Mouse (Mus musculus) testis, adult 2 months (tissue): ENCODE data around the gene Astl. TPM values are rescaled to one million over a fixed set of nuclear protein-coding genes. Genes with fewer than 3 reads are reported as not detected.

Experiments used
- H3K27ac ChIP-seq: fragments of 200-500 bp; 2 replicates; pipeline ENCODE4 v1.5.1; 2012; ENCODE audit warnings: low read depth, low read length; ENCODE audit not compliant: control insufficient read depth, insufficient read depth
- H3K27me3 ChIP-seq: fragments of 200-500 bp; 2 replicates; pipeline ENCODE4 v1.6.1; 2012; ENCODE audit warnings: mild to moderate bottlenecking, low read length, moderate library complexity; ENCODE audit not compliant: control insufficient read depth, insufficient read depth
- H3K36me3 ChIP-seq: fragments of 200-500 bp; 2 replicates; pipeline ENCODE4 v1.6.1; 2012; ENCODE audit warnings: mild to moderate bottlenecking, low read length; ENCODE audit not compliant: control insufficient read depth, insufficient read depth
- H3K4me1 ChIP-seq: fragments of 200-500 bp; 2 replicates; pipeline ENCODE4 v1.6.1; 2012; ENCODE audit warnings: low read length; ENCODE audit not compliant: control insufficient read depth, insufficient read depth
- H3K4me3 ChIP-seq: fragments of 200-500 bp; 2 replicates; pipeline ENCODE4 v1.5.1; 2012; ENCODE audit warnings: low read depth, mild to moderate bottlenecking, low read length, moderate library complexity, mixed read lengths; ENCODE audit not compliant: control insufficient read depth
- CTCF ChIP-seq: fragments of 200-500 bp; IDR thresholded peaks from 2 replicates; pipeline ENCODE4 v1.5.1; 2012; ENCODE audit warnings: low read depth, mild to moderate bottlenecking, inconsistent platforms, low read length, moderate library complexity; ENCODE audit not compliant: control insufficient read depth, insufficient read depth, insufficient replicate concordance
- POLR2A ChIP-seq: fragments of 200-500 bp; IDR thresholded peaks from 2 replicates; pipeline ENCODE4 v1.6.1; 2012; ENCODE audit warnings: low read depth, mild to moderate bottlenecking, inconsistent platforms, low read length, moderate library complexity; ENCODE audit not compliant: control insufficient read depth
- polyA plus RNA-seq: library from polyadenylated mRNA; depleted of rRNA; stranded (reverse); fragments of >200 nt; gene quantifications from 2 replicates; pipeline ENCODE4 v1.2.3, GENCODE M21; 2012; rRNA removed

Astl gene
- polyA plus RNA-seq, 1 experiment, result not detected

GRCm38 (mm10) chr2:127390352-127390751 is 51.9 kb downstream of the Astl start:
- H3K27me3 ChIP-seq, result no peaks in the 10 kb centered on the region
- no peak overlapping the region for H3K27ac ChIP-seq
- no peaks in the 10 kb centered on the region for H3K4me1 ChIP-seq
- no peak for TF ChIP-seq CTCF
- no peak for TF ChIP-seq POLR2A
- H3K36me3 ChIP-seq, result no peaks in the 10 kb centered on the region
- H3K4me3 ChIP-seq, result no peak overlapping the region

- Histone ChIP-seq H3K27me3 (no peaks in the 10 kb centered on the region), H3K27ac (no peak overlapping the region), H3K4me1 (no peaks in the 10 kb centered on the region), H3K4me3 (no peak overlapping the region), H3K36me3 (no peaks in the 10 kb centered on the region)
- no peak for TF ChIP-seq POLR2A
- no peak for TF ChIP-seq CTCF
These were observed 52.4 kb downstream of the Astl start for GRCm38 (mm10) chr2:127390846-127391245.

GRCm38 (mm10) chr2:127391323-127391722 is 52.9 kb downstream of the Astl start:
- Histone ChIP-seq H3K36me3 (no peaks in the 10 kb centered on the region), H3K4me1 (no peaks in the 10 kb centered on the region), H3K27me3 (no peaks in the 10 kb centered on the region), H3K4me3 (no peak overlapping the region), H3K27ac (no peak overlapping the region)
- no peak for TF ChIP-seq POLR2A
- no peak for TF ChIP-seq CTCF

GRCm38 (mm10) chr2:127394606-127395161 is 56.2 kb downstream of the Astl start:
- TF ChIP-seq POLR2A, result no peak
- Histone ChIP-seq H3K27ac (no peak overlapping the region), H3K4me1 (no peaks in the 10 kb centered on the region), H3K27me3 (no peaks in the 10 kb centered on the region), H3K4me3 (no peak overlapping the region), H3K36me3 (no peaks in the 10 kb centered on the region)

GRCm38 (mm10) chr2:127398738-127399137 is 60.3 kb downstream of the Astl start:
- TF ChIP-seq CTCF (no peak), POLR2A (no peak)
- no peaks in the 10 kb centered on the region for H3K4me1 ChIP-seq
- no peaks in the 10 kb centered on the region for H3K36me3 ChIP-seq

More at GRCm38 (mm10) chr2:127398738-127399137, 60.3 kb downstream of the Astl start:
- Histone ChIP-seq H3K27me3 (no peaks in the 10 kb centered on the region), H3K27ac (no peak overlapping the region), H3K4me3 (no peak overlapping the region)

Other genes starting within 250 kb of the Astl start
- 6.0 and 6.1 TPM in 2 replicates for gene Ncaph, start 204.7 kb upstream of the Astl start, polyA plus RNA-seq
- 42.2 and 44.2 TPM in 2 replicates for gene Itpripl1, start 195.2 kb upstream of the Astl start, polyA plus RNA-seq
- gene 1810024B03Rik, start 130.4 kb upstream of the Astl start, polyA plus RNA-seq, result 6.4 and 8.1 TPM in 2 replicates
- gene Snrnp200, start 130.3 kb upstream of the Astl start, polyA plus RNA-seq, result 45.6 and 45.7 TPM in 2 replicates
- 24.7 and 28.7 TPM in 2 replicates for gene Ciao1, start 90.8 kb upstream of the Astl start, polyA plus RNA-seq
- 54.2 and 64.2 TPM in 2 replicates for gene Tmem127, start 90.7 kb upstream of the Astl start, polyA plus RNA-seq
- 14.1 and 18.3 TPM in 2 replicates for gene Stard7, start 68.4 kb upstream of the Astl start, polyA plus RNA-seq
- gene Dusp2, start 2.5 kb upstream of the Astl start, polyA plus RNA-seq, result 6.7 and 9.6 TPM in 2 replicates
- gene Adra2b, start 24.6 kb downstream of the Astl start, polyA plus RNA-seq, result 0.16 and 0.17 TPM in 2 replicates
- gene Gpat2, start 86.6 kb downstream of the Astl start, polyA plus RNA-seq, result 53.2 and 63.0 TPM in 2 replicates
- 26.7 and 27.1 TPM in 2 replicates for gene Fahd2a, start 105.9 kb downstream of the Astl start, polyA plus RNA-seq
- 2.7 and 4.5 TPM in 2 replicates for gene Kcnip3, start 183.5 kb downstream of the Astl start, polyA plus RNA-seq
- gene Prom2, start 202.8 kb downstream of the Astl start, polyA plus RNA-seq, result 0.09 and 20.7 TPM in 2 replicates
- gene Zfp661, start 248.5 kb downstream of the Astl start, polyA plus RNA-seq, result 5.6 and 6.0 TPM in 2 replicates
- 32.6 and 33.8 TPM in 2 replicates for gene Mrps5, start 248.6 kb downstream of the Astl start, polyA plus RNA-seq